Mouse (Mus musculus): ENCODE results near the gene Anapc15-ps.

Gene Anapc15-ps

GRCm38 (mm10) chr10:95689833-95690232 lies 16.6 kb upstream of the Anapc15-ps start:
- no peak for DNase-seq

- no peak for DNase-seq
These were observed 15.8 kb upstream of the Anapc15-ps start for GRCm38 (mm10) chr10:95689058-95689457.

- DNase-seq, result no peak
These were observed 14.4 kb upstream of the Anapc15-ps start for GRCm38 (mm10) chr10:95687558-95688141.

- DNase-seq, result no peak
These were observed 12.8 kb upstream of the Anapc15-ps start for GRCm38 (mm10) chr10:95686041-95686440.

- no peak for DNase-seq
These were observed 11.7 kb upstream of the Anapc15-ps start for GRCm38 (mm10) chr10:95684782-95685555.

- no peak for DNase-seq
These were observed 11.0 kb upstream of the Anapc15-ps start for GRCm38 (mm10) chr10:95684250-95684649.

GRCm38 (mm10) chr10:95683735-95684134 lies 10.5 kb upstream of the Anapc15-ps start:
- no peak for DNase-seq

GRCm38 (mm10) chr10:95682964-95683363 lies 9.7 kb upstream of the Anapc15-ps start:
- no peak for DNase-seq

GRCm38 (mm10) chr10:95682091-95682740 lies 9.0 kb upstream of the Anapc15-ps start:
- DNase-seq, result no peak

- no peak for DNase-seq
These were observed 8.2 kb upstream of the Anapc15-ps start for GRCm38 (mm10) chr10:95681481-95681880.

GRCm38 (mm10) chr10:95681058-95681440 lies 7.8 kb upstream of the Anapc15-ps start:
- DNase-seq, result peak in 1 of 2 experiments; percentile 27

- peak in 1 of 2 experiments; percentile 31 for DNase-seq
These were observed 7.2 kb upstream of the Anapc15-ps start for GRCm38 (mm10) chr10:95680153-95681057.

- no peak for DNase-seq
These were observed 5.9 kb upstream of the Anapc15-ps start for GRCm38 (mm10) chr10:95679131-95679530.

- DNase-seq, result no peak
These were observed 5.4 kb upstream of the Anapc15-ps start for GRCm38 (mm10) chr10:95678661-95679060.

GRCm38 (mm10) chr10:95678241-95678640 lies 5.0 kb upstream of the Anapc15-ps start:
- no peak for DNase-seq

GRCm38 (mm10) chr10:95677356-95678109 lies 4.3 kb upstream of the Anapc15-ps start:
- peak; percentile 51 to 62 for DNase-seq

- DNase-seq, result no peak
These were observed 3.7 kb upstream of the Anapc15-ps start for GRCm38 (mm10) chr10:95676991-95677355.

GRCm38 (mm10) chr10:95676387-95676786 lies 3.1 kb upstream of the Anapc15-ps start:
- DNase-seq, result no peak

GRCm38 (mm10) chr10:95670781-95671780 lies 2.2 kb downstream of the Anapc15-ps start:
- no peak for DNase-seq

GRCm38 (mm10) chr10:95669872-95670271 lies 3.4 kb downstream of the Anapc15-ps start:
- no peak for DNase-seq

- no peak for DNase-seq
These were observed 4.2 kb downstream of the Anapc15-ps start for GRCm38 (mm10) chr10:95669034-95669433.
